Mouse (Mus musculus): Measurements from ENCODE around the gene Cmbl. TPM values are rescaled to one million over a fixed set of nuclear protein-coding genes. Genes with fewer than 3 reads are reported as not detected.
"Not testable (repeated sequence)": the region's sequence is repeated elsewhere in the genome, so short reads cannot be mapped to it uniquely, and the experiment has no call there.

The Cmbl gene
- polyA plus RNA-seq, 1 experiment from 2014 or later, result 11.1 TPM

DNA sequence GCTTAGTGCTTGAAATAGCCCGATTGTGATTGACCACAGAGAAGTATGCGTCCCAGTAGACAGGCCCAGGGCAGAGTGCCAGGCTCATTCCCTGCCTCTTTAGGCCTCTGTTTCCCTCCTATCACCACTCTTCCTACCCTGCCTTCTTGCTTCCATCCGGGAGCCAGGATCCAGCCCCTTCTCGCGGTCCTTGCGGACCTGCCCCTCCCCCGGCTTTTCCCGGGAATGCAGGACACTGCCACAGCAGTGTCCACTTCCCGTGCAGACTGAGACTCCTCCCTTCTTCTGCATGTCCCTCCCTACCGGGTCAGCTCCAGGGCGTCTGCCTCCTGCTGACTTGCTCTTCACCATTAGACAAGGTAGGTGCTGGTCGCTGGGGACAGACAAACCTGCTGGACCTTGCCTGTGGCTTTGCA lies 3.4 kb downstream of the Cmbl start:
- H3K4me3 ChIP-seq, result no peak overlapping the region
- no peak overlapping the region for H3K9ac ChIP-seq
- H3K27ac ChIP-seq (replicated peaks), result no peak overlapping the region
- no peaks in the 10 kb centered on the region for H3K9me3 ChIP-seq
- WGBS, result 15% methylated on average over 12 of the region's 12 CpGs
- H3K27me3 ChIP-seq, result no peaks in the 10 kb centered on the region
- no peaks in the 10 kb centered on the region; the same call in 1 of the 2 replicates for H3K4me1 ChIP-seq (replicated peaks)
- no peak overlapping the region for H3K4me2 ChIP-seq
- 0 out of 2 replicates have a peak, but pooled peaks have one; percentile 52 for ATAC-seq (ENCODE audit: low FRiP score, low read depth)
- no peaks in the 10 kb centered on the region for H3K36me3 ChIP-seq

DNA sequence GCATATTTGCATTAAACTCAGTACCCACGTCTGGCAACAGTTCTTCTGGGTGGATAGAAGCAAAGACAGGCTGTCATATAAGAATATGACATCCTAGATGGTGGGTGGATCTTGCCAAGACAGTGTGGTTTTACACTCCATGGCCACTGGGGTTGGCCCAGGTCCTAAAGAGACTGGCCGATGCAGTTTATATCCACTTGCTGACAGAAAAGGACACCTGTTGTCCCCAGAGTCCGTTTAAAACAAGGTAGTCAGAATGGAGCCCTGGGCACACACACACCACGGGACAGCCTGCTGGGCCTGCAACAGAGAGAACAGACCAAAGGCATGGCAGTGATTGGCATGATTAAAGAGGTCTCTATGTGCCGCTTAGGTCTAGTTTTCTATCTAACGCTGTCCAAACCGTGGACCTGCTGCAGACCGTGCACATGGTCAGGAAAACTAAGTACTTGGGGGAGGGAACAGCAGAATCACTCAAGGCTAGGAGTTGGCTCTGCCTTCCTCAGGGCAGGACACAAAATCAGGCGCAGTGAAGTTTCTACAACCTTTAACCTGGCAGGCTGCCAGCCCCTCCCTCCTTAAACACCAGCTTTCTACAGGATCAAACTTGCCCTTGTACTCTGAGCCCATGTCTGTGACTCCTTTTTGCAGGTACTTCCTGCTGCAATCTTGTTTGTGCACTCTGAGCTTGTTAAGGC lies 4.3 kb downstream of the Cmbl start:
- 59% methylated on average over 9 of the region's 9 CpGs for WGBS
- ATAC-seq (ENCODE audit: low FRiP score, low read depth), result no peak
- H3K4me3 ChIP-seq, result no peak overlapping the region
- H3K4me1 ChIP-seq (replicated peaks), result no peaks in the 10 kb centered on the region; the same call in 1 of the 2 replicates
- H3K4me2 ChIP-seq, result no peak overlapping the region
- H3K27me3 ChIP-seq, result no peaks in the 10 kb centered on the region
- H3K9me3 ChIP-seq, result no peaks in the 10 kb centered on the region
- H3K27ac ChIP-seq (replicated peaks), result no peak overlapping the region
- no peak overlapping the region for H3K9ac ChIP-seq
- no peaks in the 10 kb centered on the region for H3K36me3 ChIP-seq

- Histone ChIP-seq H3K9ac (no peak overlapping the region), H3K36me3 (no peaks in the 10 kb centered on the region), H3K9me3 (no peaks in the 10 kb centered on the region), H3K27ac (replicated peaks) (no peak overlapping the region), H3K4me1 (replicated peaks) (no peaks in the 10 kb centered on the region; the same call in 1 of the 2 replicates), H3K4me2 (no peak overlapping the region), H3K27me3 (no peaks in the 10 kb centered on the region), H3K4me3 (no peak overlapping the region)
- WGBS, result 90% methylated on average over 8 of the region's 8 CpGs
- ATAC-seq (ENCODE audit: low FRiP score, low read depth), result no peak
Observed at GRCm38 (mm10) chr15:31570959-31571358, 5.8 kb downstream of the Cmbl start.

GRCm38 (mm10) chr15:31571906-31572722 lies 6.9 kb downstream of the Cmbl start:
- Histone ChIP-seq H3K4me1 (replicated peaks) (no peaks in the 10 kb centered on the region; the same call in 1 of the 2 replicates), H3K9me3 (no peaks in the 10 kb centered on the region), H3K4me3 (no peak overlapping the region), H3K27ac (replicated peaks) (no peak overlapping the region), H3K9ac (no peak overlapping the region), H3K4me2 (no peak overlapping the region), H3K36me3 (no peaks in the 10 kb centered on the region), H3K27me3 (no peaks in the 10 kb centered on the region)
- WGBS, result 84% methylated on average over 16 of the region's 16 CpGs
- ATAC-seq (ENCODE audit: low FRiP score, low read depth), result no peak

GRCm38 (mm10) chr15:31573287-31573686 lies 8.1 kb downstream of the Cmbl start:
- no peaks in the 10 kb centered on the region for H3K36me3 ChIP-seq
- H3K27ac ChIP-seq (replicated peaks), result no peak overlapping the region
- WGBS, result 90% methylated on average over 4 of the region's 4 CpGs
- no peak overlapping the region for H3K4me2 ChIP-seq
- ATAC-seq (ENCODE audit: low FRiP score, low read depth), result no peak
- H3K9me3 ChIP-seq, result no peaks in the 10 kb centered on the region
- H3K4me1 ChIP-seq (replicated peaks), result no peaks in the 10 kb centered on the region; the same call in 1 of the 2 replicates
- no peak overlapping the region for H3K4me3 ChIP-seq
- H3K27me3 ChIP-seq, result no peaks in the 10 kb centered on the region
- H3K9ac ChIP-seq, result no peak overlapping the region

- H3K9me3 ChIP-seq, result no peaks in the 10 kb centered on the region
- ATAC-seq (ENCODE audit: low FRiP score, low read depth), result no peak
- H3K4me1 ChIP-seq (replicated peaks), result no peaks in the 10 kb centered on the region; the same call in 1 of the 2 replicates
- H3K27me3 ChIP-seq, result no peaks in the 10 kb centered on the region
- H3K4me3 ChIP-seq, result no peak overlapping the region
- H3K9ac ChIP-seq, result no peak overlapping the region
- no peaks in the 10 kb centered on the region for H3K36me3 ChIP-seq
- no peak overlapping the region for H3K27ac ChIP-seq (replicated peaks)
- H3K4me2 ChIP-seq, result no peak overlapping the region
Observed at GRCm38 (mm10) chr15:31573692-31574091, 8.5 kb downstream of the Cmbl start.

DNA sequence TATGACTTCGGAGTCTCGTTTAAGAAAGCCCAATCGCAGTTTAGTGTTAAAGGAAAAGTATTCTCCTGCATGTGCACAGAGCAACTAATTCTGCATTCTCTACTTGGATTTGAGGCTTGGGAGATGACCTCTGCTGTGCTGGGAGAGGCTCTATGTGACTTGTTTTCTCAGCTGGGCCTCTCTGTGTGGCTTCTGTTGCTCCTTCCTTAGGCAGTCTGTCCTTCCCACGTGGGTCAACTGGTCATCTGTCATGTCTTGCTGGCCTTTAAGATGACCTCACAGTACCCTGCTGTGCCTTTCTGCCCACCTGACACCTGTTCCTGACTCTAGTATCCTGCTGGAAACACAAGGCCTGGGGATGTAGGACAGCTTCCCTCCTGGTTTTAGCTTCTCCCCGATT lies 10.9 kb downstream of the Cmbl start:
- no peak overlapping the region for H3K27ac ChIP-seq (replicated peaks)
- no peak overlapping the region for H3K4me3 ChIP-seq
- ATAC-seq (ENCODE audit: low FRiP score, low read depth), result no peak
- no peak overlapping the region for H3K9ac ChIP-seq
- H3K36me3 ChIP-seq, result no peaks in the 10 kb centered on the region
- no peaks in the 10 kb centered on the region for H3K27me3 ChIP-seq
- H3K9me3 ChIP-seq, result no peaks in the 10 kb centered on the region
- H3K4me2 ChIP-seq, result no peak overlapping the region
- 68% methylated on average over 5 of the region's 5 CpGs for WGBS
- H3K4me1 ChIP-seq (replicated peaks), result no peaks in the 10 kb centered on the region

DNA sequence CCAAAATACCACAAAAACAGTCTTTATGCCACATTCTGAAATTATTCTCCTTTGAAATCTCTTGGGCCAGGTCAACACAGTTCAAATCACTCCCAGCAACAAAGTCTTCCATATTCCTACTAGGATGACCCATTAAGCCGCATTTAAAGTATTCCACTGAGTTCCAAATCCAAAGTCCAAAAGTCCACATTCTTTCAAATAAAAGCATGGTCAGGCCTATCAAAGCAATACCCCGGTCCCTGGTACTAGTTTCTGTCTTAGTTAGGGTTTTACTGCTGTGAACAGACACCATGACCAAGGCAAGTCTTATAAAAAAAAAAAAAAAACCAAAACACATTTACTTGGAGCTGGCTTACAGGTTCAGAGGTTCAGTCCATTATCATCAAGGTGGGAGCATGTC lies 15.9 kb downstream of the Cmbl start:
- not testable (repeated sequence) for H3K9ac ChIP-seq; H3K27me3 ChIP-seq; H3K4me3 ChIP-seq; ATAC-seq (ENCODE audit: low FRiP score, low read depth); H3K27ac ChIP-seq (replicated peaks); H3K9me3 ChIP-seq; H3K4me2 ChIP-seq; H3K36me3 ChIP-seq; H3K4me1 ChIP-seq (replicated peaks)
- WGBS, result 94% methylated on average over 2 of the region's 2 CpGs

GRCm38 (mm10) chr15:31583304-31584085 lies 18.3 kb downstream of the Cmbl start:
- WGBS, result 93% methylated on average over 13 of the region's 13 CpGs
- Histone ChIP-seq H3K27ac (replicated peaks) (no peak overlapping the region), H3K27me3 (no peaks in the 10 kb centered on the region), H3K9ac (no peak overlapping the region), H3K9me3 (no peaks in the 10 kb centered on the region), H3K4me1 (replicated peaks) (no peaks in the 10 kb centered on the region), H3K4me2 (no peak overlapping the region), H3K4me3 (no peak overlapping the region), H3K36me3 (no peaks in the 10 kb centered on the region)
- no peak for ATAC-seq (ENCODE audit: low FRiP score, low read depth)

GRCm38 (mm10) chr15:31585238-31585637 lies 20.0 kb downstream of the Cmbl start:
- WGBS, result 89% methylated on average over 7 of the region's 7 CpGs
- H3K4me3 ChIP-seq, result no peak overlapping the region
- no peak for ATAC-seq (ENCODE audit: low FRiP score, low read depth)

DNA sequence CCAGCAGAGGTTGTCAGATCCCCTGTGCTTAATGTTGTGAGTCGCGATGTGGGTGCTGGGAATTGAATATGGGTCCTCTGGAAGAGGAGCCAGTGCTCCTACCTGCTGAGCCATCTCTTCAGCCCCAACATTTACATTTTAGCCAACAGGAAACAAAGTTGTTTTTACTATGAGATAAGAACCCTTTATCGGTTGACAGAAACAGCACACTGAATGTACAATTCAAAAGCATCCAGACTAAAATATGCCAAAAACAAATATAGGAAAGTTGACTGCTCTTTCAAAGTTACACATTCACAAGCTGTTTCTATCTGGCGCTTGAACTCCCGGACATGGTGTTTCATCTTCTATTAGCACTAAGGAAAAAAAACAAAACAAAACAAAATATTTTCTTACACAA lies 20.9 kb downstream of the Cmbl start:
- WGBS, result 84% methylated on average over 5 of the region's 5 CpGs
- no peak overlapping the region for H3K27ac ChIP-seq (replicated peaks)
- H3K27me3 ChIP-seq, result no peaks in the 10 kb centered on the region
- no peak for ATAC-seq (ENCODE audit: low FRiP score, low read depth)
- no peaks in the 10 kb centered on the region for H3K9me3 ChIP-seq
- H3K36me3 ChIP-seq, result peaks cover 18% of the 10 kb centered on the region
- H3K4me3 ChIP-seq, result no peak overlapping the region
- no peaks in the 10 kb centered on the region for H3K4me1 ChIP-seq (replicated peaks)
- H3K9ac ChIP-seq, result no peak overlapping the region
- H3K4me2 ChIP-seq, result no peak overlapping the region

More at GRCm38 (mm10) chr15:31585238-31585637, 20.0 kb downstream of the Cmbl start:
- Histone ChIP-seq H3K27me3 (no peaks in the 10 kb centered on the region), H3K36me3 (peaks cover 10% of the 10 kb centered on the region), H3K9ac (no peak overlapping the region), H3K9me3 (no peaks in the 10 kb centered on the region), H3K27ac (replicated peaks) (no peak overlapping the region), H3K4me1 (replicated peaks) (no peaks in the 10 kb centered on the region), H3K4me2 (no peak overlapping the region)

DNA sequence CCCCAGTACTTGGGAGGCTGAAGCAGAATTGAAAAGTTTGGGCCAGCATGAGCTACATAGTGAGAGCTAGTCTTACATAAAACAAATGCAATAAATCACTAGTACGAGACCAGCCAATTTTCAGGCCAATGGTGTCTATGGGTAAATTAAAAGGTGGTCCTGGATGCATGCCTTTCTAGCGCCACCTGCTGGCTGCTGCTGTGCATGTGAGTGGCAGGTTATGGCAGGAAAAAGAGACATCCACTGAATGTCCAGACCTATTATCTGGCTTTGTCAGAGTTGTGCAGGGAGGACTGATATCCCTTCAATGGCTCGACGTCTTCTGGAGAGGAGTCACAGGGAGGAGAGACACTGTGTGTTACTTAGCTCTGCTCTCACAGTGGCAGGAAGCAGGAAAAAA lies 21.3 kb downstream of the Cmbl start:
- peak; percentile 49 for ATAC-seq (ENCODE audit: low FRiP score, low read depth)
- peaks cover 23% of the 10 kb centered on the region for H3K36me3 ChIP-seq
- H3K9me3 ChIP-seq, result no peaks in the 10 kb centered on the region
- H3K4me3 ChIP-seq, result no peak overlapping the region
- H3K9ac ChIP-seq, result no peak overlapping the region
- H3K27ac ChIP-seq (replicated peaks), result no peak overlapping the region
- no peak overlapping the region for H3K4me2 ChIP-seq
- 5% methylated on average over 4 of the region's 4 CpGs for WGBS
- H3K27me3 ChIP-seq, result no peaks in the 10 kb centered on the region
- H3K4me1 ChIP-seq (replicated peaks), result no peaks in the 10 kb centered on the region
